Mouse (Mus musculus) stomach, embryonic 16.5 days (tissue): ENCODE measurements around the gene Slc10a7. TPM values are rescaled to one million over a fixed set of nuclear protein-coding genes. Genes with fewer than 3 reads are reported as not detected.

Source experiments
- ATAC-seq: fragments of 200-750 bp; cut with Nextera tagmentation; 2 replicates; pipeline ENCODE4 v1.8.0; 2017; ENCODE audit warnings: moderate number of reproducible peaks, moderate TSS enrichment; ENCODE audit not compliant: insufficient read depth, low FRiP score
- H3K27ac ChIP-seq: fragments of 300-500 bp; sonication (generic); 2 replicates; pipeline ENCODE4 v1.5.1; 2014; ENCODE audit warnings: low read length
- H3K27me3 ChIP-seq: fragments of 300-500 bp; sonication (generic); 2 replicates; pipeline ENCODE4 v1.6.1; 2014; ENCODE audit warnings: low read length, control low read depth, mixed read lengths; ENCODE audit not compliant: control insufficient read depth, insufficient read depth
- H3K36me3 ChIP-seq: fragments of 300-500 bp; sonication (generic); 2 replicates; pipeline ENCODE4 v1.6.1; 2014; ENCODE audit warnings: low read length; ENCODE audit not compliant: control insufficient read depth, insufficient read depth
- H3K4me1 ChIP-seq: fragments of 300-500 bp; sonication (generic); 2 replicates; pipeline ENCODE4 v1.6.1; 2014; ENCODE audit warnings: low read length, control low read depth, mixed read lengths; ENCODE audit not compliant: control insufficient read depth, insufficient read depth
- H3K4me2 ChIP-seq: fragments of 300-500 bp; sonication (generic); 2 replicates; pipeline ENCODE4 v1.6.1; 2014; ENCODE audit warnings: low read depth, low read length, mixed read lengths
- H3K4me3 ChIP-seq: fragments of 300-500 bp; sonication (generic); replicated peaks from 2 replicates; pipeline ENCODE4 v1.5.1; 2014; ENCODE audit warnings: mild to moderate bottlenecking, low read length
- H3K9ac ChIP-seq: fragments of 300-500 bp; sonication (generic); 2 replicates; pipeline ENCODE4 v1.6.1; 2014; ENCODE audit warnings: low read length
- H3K9me3 ChIP-seq: fragments of 300-500 bp; sonication (generic); replicated peaks from 2 replicates; pipeline ENCODE4 v1.6.1; 2016; ENCODE audit warnings: low read length, control low read depth; ENCODE audit not compliant: control insufficient read depth
- WGBS: fragments of 180-500 bp; shearing (Covaris S2); extraction: QIAGEN DNeasy Blood & Tissue Kit; methylation state at CpG from one replicate; pipeline ENCODE4 v1.1.7; 2014; 5-methylcytosine and 5-hydroxymethylcytosine counted together
- polyA plus RNA-seq: library from polyadenylated mRNA; unstranded; fragments of >200 nt; fragmentation: Nextera tagmentation; extraction: Ambion mirVana; gene quantifications from 2 replicates; pipeline ENCODE4 v1.2.1, GENCODE M21; 2015

Slc10a7 gene
- polyA plus RNA-seq, 1 experiment from 2014 or later: 20.8 TPM

GRCm38 (mm10) chr8:78561620-78562019 lies 52.5 kb downstream of the Slc10a7 start:
- ATAC-seq: no peak
- Histone ChIP-seq H3K4me3 (no peak overlapping the region), H3K4me1 (peaks cover 3% of the 10 kb centered on the region; the same call in 1 of the 2 replicates), H3K4me2 (no peak overlapping the region), H3K9me3 (peaks cover 4% of the 10 kb centered on the region; the same call in 1 of the 2 replicates), H3K27ac (no peak overlapping the region), H3K36me3 (0 out of 2 replicates have a peak, but pooled peaks cover 2% of the 10 kb centered on the region), H3K27me3 (no peaks in the 10 kb centered on the region), H3K9ac (no peak overlapping the region)
- 93% methylated on average over 6 of the region's 6 CpGs for WGBS

GRCm38 (mm10) chr8:78563466-78564058 lies 54.4 kb downstream of the Slc10a7 start:
- ATAC-seq: no peak
- 46% methylated on average over 2 of the region's 2 CpGs for WGBS

GRCm38 (mm10) chr8:78564200-78564599 lies 55.1 kb downstream of the Slc10a7 start:
- peaks cover 3% of the 10 kb centered on the region; the same call in 1 of the 2 replicates for H3K4me1 ChIP-seq
- H3K27me3 ChIP-seq: no peaks in the 10 kb centered on the region
- H3K27ac ChIP-seq: no peak overlapping the region
- H3K36me3 ChIP-seq: 0 out of 2 replicates have a peak, but pooled peaks cover 2% of the 10 kb centered on the region
- 59% methylated on average over 5 of the region's 5 CpGs for WGBS
- no peak for ATAC-seq
- H3K9ac ChIP-seq: no peak overlapping the region
- H3K9me3 ChIP-seq: peaks cover 4% of the 10 kb centered on the region; the same call in 1 of the 2 replicates
- H3K4me2 ChIP-seq: no peak overlapping the region
- no peak overlapping the region for H3K4me3 ChIP-seq

More at GRCm38 (mm10) chr8:78563466-78564058, 54.4 kb downstream of the Slc10a7 start:
- Histone ChIP-seq H3K27ac (no peak overlapping the region), H3K9ac (no peak overlapping the region), H3K36me3 (0 out of 2 replicates have a peak, but pooled peaks cover 2% of the 10 kb centered on the region), H3K4me2 (no peak overlapping the region), H3K27me3 (no peaks in the 10 kb centered on the region), H3K9me3 (peaks cover 4% of the 10 kb centered on the region; the same call in 1 of the 2 replicates), H3K4me3 (no peak overlapping the region), H3K4me1 (peaks cover 3% of the 10 kb centered on the region; the same call in 1 of the 2 replicates)

GRCm38 (mm10) chr8:78568196-78568595 lies 59.0 kb downstream of the Slc10a7 start:
- H3K9ac ChIP-seq: no peak overlapping the region
- no peaks in the 10 kb centered on the region for H3K9me3 ChIP-seq
- H3K4me1 ChIP-seq: peaks cover 3% of the 10 kb centered on the region; the same call in 1 of the 2 replicates
- H3K36me3 ChIP-seq: 0 out of 2 replicates have a peak, but pooled peaks cover 2% of the 10 kb centered on the region
- no peak overlapping the region for H3K4me2 ChIP-seq
- WGBS: 81% methylated on average over 8 of the region's 8 CpGs
- no peak overlapping the region for H3K27ac ChIP-seq
- no peaks in the 10 kb centered on the region for H3K27me3 ChIP-seq
- H3K4me3 ChIP-seq: no peak overlapping the region
- ATAC-seq: no peak

GRCm38 (mm10) chr8:78571528-78571927 lies 62.4 kb downstream of the Slc10a7 start:
- 49% methylated on average over 9 of the region's 9 CpGs for WGBS
- Histone ChIP-seq H3K9me3 (no peaks in the 10 kb centered on the region), H3K27me3 (no peaks in the 10 kb centered on the region), H3K36me3 (no peaks in the 10 kb centered on the region), H3K4me2 (no peak overlapping the region), H3K27ac (no peak overlapping the region), H3K4me1 (no peaks in the 10 kb centered on the region), H3K9ac (no peak overlapping the region), H3K4me3 (no peak overlapping the region)
- ATAC-seq: no peak

- H3K9ac ChIP-seq: no peak overlapping the region
- H3K4me2 ChIP-seq: no peak overlapping the region
- no peaks in the 10 kb centered on the region for H3K9me3 ChIP-seq
- no peaks in the 10 kb centered on the region for H3K27me3 ChIP-seq
- ATAC-seq: no peak
- H3K4me3 ChIP-seq: no peak overlapping the region
- WGBS: 84% methylated on average over 7 of the region's 7 CpGs
- H3K36me3 ChIP-seq: no peaks in the 10 kb centered on the region
- H3K27ac ChIP-seq: no peak overlapping the region
- H3K4me1 ChIP-seq: no peaks in the 10 kb centered on the region
Observed at GRCm38 (mm10) chr8:78574207-78574606, 65.1 kb downstream of the Slc10a7 start.

- Histone ChIP-seq H3K27me3 (no peaks in the 10 kb centered on the region), H3K9me3 (no peaks in the 10 kb centered on the region), H3K4me1 (no peaks in the 10 kb centered on the region), H3K4me2 (no peak overlapping the region), H3K27ac (no peak overlapping the region), H3K9ac (no peak overlapping the region), H3K36me3 (no peaks in the 10 kb centered on the region), H3K4me3 (no peak overlapping the region)
- ATAC-seq: no peak
- WGBS: 74% methylated on average over 10 of the region's 10 CpGs
Observed at GRCm38 (mm10) chr8:78577569-78577968, 68.4 kb downstream of the Slc10a7 start.

GRCm38 (mm10) chr8:78578036-78578435 lies 68.9 kb downstream of the Slc10a7 start:
- no peaks in the 10 kb centered on the region for H3K9me3 ChIP-seq
- H3K4me2 ChIP-seq: no peak overlapping the region
- no peaks in the 10 kb centered on the region for H3K36me3 ChIP-seq
- H3K27me3 ChIP-seq: no peaks in the 10 kb centered on the region
- no peaks in the 10 kb centered on the region for H3K4me1 ChIP-seq
- 85% methylated on average over 3 of the region's 3 CpGs for WGBS
- H3K9ac ChIP-seq: no peak overlapping the region
- H3K4me3 ChIP-seq: no peak overlapping the region
- H3K27ac ChIP-seq: no peak overlapping the region
- no peak for ATAC-seq

GRCm38 (mm10) chr8:78584011-78584776 lies 75.0 kb downstream of the Slc10a7 start:
- Histone ChIP-seq H3K9ac (no peak overlapping the region), H3K36me3 (no peaks in the 10 kb centered on the region), H3K27ac (no peak overlapping the region), H3K4me2 (no peak overlapping the region), H3K4me3 (no peak overlapping the region), H3K4me1 (no peaks in the 10 kb centered on the region), H3K27me3 (no peaks in the 10 kb centered on the region), H3K9me3 (no peaks in the 10 kb centered on the region)
- no peak for ATAC-seq
- 73% methylated on average over 5 of the region's 5 CpGs for WGBS
